Mouse (Mus musculus): ENCODE data around the gene Gm10491. TPM values are rescaled to one million over a fixed set of nuclear protein-coding genes. Genes with fewer than 3 reads are reported as not detected.

Gene Gm10491
- polyA plus RNA-seq, 1 experiment from 2014 or later = not detected

DNA sequence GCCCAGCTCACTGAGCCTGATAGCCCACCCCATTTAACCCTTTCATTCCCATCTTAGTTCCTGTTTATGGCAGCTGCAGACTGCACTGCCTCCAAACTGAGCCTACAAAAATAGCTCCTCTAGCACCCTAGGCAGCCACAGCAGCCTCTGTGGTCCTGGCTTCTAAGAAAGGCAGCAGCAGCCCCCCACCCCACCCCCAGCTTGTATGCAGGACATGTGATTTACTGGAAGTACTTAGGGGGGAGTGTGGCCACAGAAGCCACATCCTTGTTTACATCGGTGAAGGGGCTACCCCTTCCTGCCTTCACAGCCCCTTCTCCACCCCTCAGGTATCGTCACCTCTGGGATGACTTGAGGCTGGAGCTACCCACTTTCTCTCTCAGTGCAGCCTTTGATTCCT, 42.3 kb downstream of the Gm10491 start:
- 63% methylated on average over 2 of the region's 2 CpGs for WGBS
- Histone ChIP-seq H3K9ac (ENCODE audit: low read length) (no peak overlapping the region), H3K4me2 (ENCODE audit: low read depth, low read length) (no peak overlapping the region), H3K4me1 (replicated peaks; ENCODE audit: control insufficient read depth, insufficient read depth, low read length) (no peaks in the 10 kb centered on the region), H3K9me3 (ENCODE audit: control insufficient read depth, low read length) (no peaks in the 10 kb centered on the region; the same call in 1 of the 2 replicates), H3K4me3 (ENCODE audit: low read length) (no peak overlapping the region), H3K27me3 (ENCODE audit: control insufficient read depth, insufficient read depth, low read depth, low read length) (no peaks in the 10 kb centered on the region), H3K27ac (ENCODE audit: low read length) (no peak overlapping the region), H3K36me3 (ENCODE audit: control insufficient read depth, insufficient read depth, low read length) (0 out of 2 replicates have a peak, but pooled peaks cover 4% of the 10 kb centered on the region)
- ATAC-seq (ENCODE audit: low read depth) = no peak

DNA sequence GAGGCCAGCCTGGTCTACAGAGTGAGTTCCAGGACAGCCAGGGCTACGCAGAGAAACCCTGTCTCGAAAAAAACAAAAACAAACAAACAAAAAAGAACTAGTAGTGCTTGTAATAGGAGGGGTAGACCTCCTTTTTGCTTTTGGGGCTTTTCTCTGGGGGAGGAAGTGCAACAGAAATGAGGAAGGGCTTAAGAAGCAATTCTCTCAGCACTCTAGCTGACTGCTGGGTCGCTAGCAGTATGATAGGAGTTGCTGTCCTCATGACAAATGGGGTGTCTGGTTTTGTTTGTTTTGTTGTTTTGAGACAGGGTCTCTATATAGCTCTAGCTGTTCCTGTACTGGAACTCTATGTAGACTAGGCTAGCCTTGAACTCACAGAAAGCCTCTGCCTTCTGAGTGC, 43.1 kb downstream of the Gm10491 start:
- Histone ChIP-seq H3K4me3 (ENCODE audit: low read length) (no peak overlapping the region), H3K36me3 (ENCODE audit: control insufficient read depth, insufficient read depth, low read length) (0 out of 2 replicates have a peak, but pooled peaks cover 4% of the 10 kb centered on the region), H3K27me3 (ENCODE audit: control insufficient read depth, insufficient read depth, low read depth, low read length) (no peaks in the 10 kb centered on the region), H3K9me3 (ENCODE audit: control insufficient read depth, low read length) (no peaks in the 10 kb centered on the region; the same call in 1 of the 2 replicates), H3K4me2 (ENCODE audit: low read depth, low read length) (no peak overlapping the region), H3K4me1 (replicated peaks; ENCODE audit: control insufficient read depth, insufficient read depth, low read length) (no peaks in the 10 kb centered on the region), H3K9ac (ENCODE audit: low read length) (no peak overlapping the region), H3K27ac (ENCODE audit: low read length) (no peak overlapping the region)
- WGBS = 63% methylated on average over 3 of the region's 3 CpGs
- no peak for ATAC-seq (ENCODE audit: low read depth)

DNA sequence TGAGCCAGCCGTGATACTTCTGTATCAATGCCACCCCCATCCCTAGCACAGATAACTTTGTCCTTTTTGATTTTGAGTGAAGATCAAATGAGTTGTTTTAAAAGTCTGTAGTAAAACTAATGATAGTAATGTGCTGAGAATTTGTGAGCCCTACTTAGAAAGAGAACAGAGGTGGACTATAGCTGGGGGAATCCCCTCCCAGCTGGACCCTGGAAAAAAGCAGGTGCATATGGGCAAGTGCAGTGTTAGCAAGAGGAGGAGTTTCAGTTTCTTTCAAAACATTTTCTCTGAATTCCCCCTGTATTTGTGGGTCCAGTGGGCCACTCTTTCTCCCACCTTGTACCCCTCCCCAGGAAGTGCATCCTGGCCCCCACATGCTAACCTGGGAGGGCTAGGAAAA, 44.5 kb downstream of the Gm10491 start:
- no peak overlapping the region for H3K9ac ChIP-seq (ENCODE audit: low read length)
- no peak overlapping the region for H3K4me3 ChIP-seq (ENCODE audit: low read length)
- no peaks in the 10 kb centered on the region; the same call in 1 of the 2 replicates for H3K9me3 ChIP-seq (ENCODE audit: control insufficient read depth, low read length)
- no peak for ATAC-seq (ENCODE audit: low read depth)
- WGBS = 90% methylated on average over 1 of the region's 1 CpGs
- H3K4me2 ChIP-seq (ENCODE audit: low read depth, low read length) = no peak overlapping the region
- H3K4me1 ChIP-seq (replicated peaks; ENCODE audit: control insufficient read depth, insufficient read depth, low read length) = no peaks in the 10 kb centered on the region
- no peaks in the 10 kb centered on the region for H3K27me3 ChIP-seq (ENCODE audit: control insufficient read depth, insufficient read depth, low read depth, low read length)
- 0 out of 2 replicates have a peak, but pooled peaks cover 4% of the 10 kb centered on the region for H3K36me3 ChIP-seq (ENCODE audit: control insufficient read depth, insufficient read depth, low read length)
- no peak overlapping the region for H3K27ac ChIP-seq (ENCODE audit: low read length)

DNA sequence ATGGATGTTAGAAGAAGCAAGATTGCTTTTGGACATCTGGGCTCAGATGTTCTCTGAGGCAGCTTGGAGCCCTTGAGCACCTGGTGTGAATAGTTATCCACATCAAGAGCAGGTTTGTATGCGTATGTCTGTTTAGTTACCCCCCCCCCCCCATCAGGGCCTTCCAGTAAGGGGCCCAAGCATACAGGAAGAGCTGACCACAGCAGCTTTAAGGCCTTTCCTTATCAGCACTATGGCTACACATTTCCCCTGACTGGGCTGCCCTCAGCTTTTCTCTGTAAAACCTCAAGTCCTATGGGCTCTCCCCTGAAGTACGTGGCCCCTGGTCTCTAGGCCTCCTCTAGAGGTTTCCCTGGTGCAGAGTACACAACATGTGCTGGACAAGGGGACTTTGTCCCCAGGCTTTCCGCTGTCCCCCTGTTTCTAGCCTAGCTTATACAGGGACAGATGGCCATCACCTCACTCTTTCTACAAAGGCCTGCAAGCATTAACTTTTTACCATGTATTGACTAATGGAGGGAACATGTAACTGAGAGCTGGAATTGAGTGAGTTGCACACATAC, 48.4 kb downstream of the Gm10491 start:
- no peaks in the 10 kb centered on the region for H3K4me1 ChIP-seq (replicated peaks; ENCODE audit: control insufficient read depth, insufficient read depth, low read length)
- 61% methylated on average over 3 of the region's 3 CpGs for WGBS
- no peak overlapping the region for H3K4me2 ChIP-seq (ENCODE audit: low read depth, low read length)
- H3K36me3 ChIP-seq (ENCODE audit: control insufficient read depth, insufficient read depth, low read length) = no peaks in the 10 kb centered on the region
- no peaks in the 10 kb centered on the region for H3K27me3 ChIP-seq (ENCODE audit: control insufficient read depth, insufficient read depth, low read depth, low read length)
- no peak overlapping the region for H3K4me3 ChIP-seq (ENCODE audit: low read length)
- no peaks in the 10 kb centered on the region; the same call in 1 of the 2 replicates for H3K9me3 ChIP-seq (ENCODE audit: control insufficient read depth, low read length)
- no peak for ATAC-seq (ENCODE audit: low read depth)
- H3K9ac ChIP-seq (ENCODE audit: low read length) = no peak overlapping the region
- no peak overlapping the region for H3K27ac ChIP-seq (ENCODE audit: low read length)

Other genes starting within 250 kb of the Gm10491 start
- 218 and 221 TPM in 2 replicates for gene Plp2, start 236.4 kb downstream of the Gm10491 start, polyA plus RNA-seq (2015; fragmentation: Nextera tagmentation; extraction: Ambion mirVana)
- 0.38 and 0.45 TPM in 2 replicates for gene Magix, start 226.6 kb downstream of the Gm10491 start, polyA plus RNA-seq (2015; fragmentation: Nextera tagmentation; extraction: Ambion mirVana)
- 51.6 and 51.8 TPM in 2 replicates for gene Gpkow, start 210.7 kb downstream of the Gm10491 start, polyA plus RNA-seq (2015; fragmentation: Nextera tagmentation; extraction: Ambion mirVana)
- gene Wdr45, start 193.5 kb downstream of the Gm10491 start, polyA plus RNA-seq (2015; fragmentation: Nextera tagmentation; extraction: Ambion mirVana) = 102 and 122 TPM in 2 replicates
- 0.72 and 1.7 TPM in 2 replicates for gene Gm45208, start 185.6 kb downstream of the Gm10491 start, polyA plus RNA-seq (2015; fragmentation: Nextera tagmentation; extraction: Ambion mirVana)
- 54.7 and 60.6 TPM in 2 replicates for gene Praf2, start 179.4 kb downstream of the Gm10491 start, polyA plus RNA-seq (2015; fragmentation: Nextera tagmentation; extraction: Ambion mirVana)
- 25.1 and 27.0 TPM in 2 replicates for gene Ccdc120, start 156.9 kb downstream of the Gm10491 start, polyA plus RNA-seq (2015; fragmentation: Nextera tagmentation; extraction: Ambion mirVana)
- 27.1 and 28.0 TPM in 2 replicates for gene Tfe3, start 145.3 kb downstream of the Gm10491 start, polyA plus RNA-seq (2015; fragmentation: Nextera tagmentation; extraction: Ambion mirVana)
- gene Gripap1, start 118.1 kb downstream of the Gm10491 start, polyA plus RNA-seq (2015; fragmentation: Nextera tagmentation; extraction: Ambion mirVana) = 41.9 and 44.0 TPM in 2 replicates
- 1.1 TPM in 2 replicates for gene Kcnd1, start 85.5 kb downstream of the Gm10491 start, polyA plus RNA-seq (2015; fragmentation: Nextera tagmentation; extraction: Ambion mirVana)
- 33.8 and 36.7 TPM in 2 replicates for gene Otud5, start 66.5 kb downstream of the Gm10491 start, polyA plus RNA-seq (2015; fragmentation: Nextera tagmentation; extraction: Ambion mirVana)
- 11.4 and 15.0 TPM in 2 replicates for gene Pim2, start 29.6 kb downstream of the Gm10491 start, polyA plus RNA-seq (2015; fragmentation: Nextera tagmentation; extraction: Ambion mirVana)
- 40.9 and 42.7 TPM in 2 replicates for gene Slc35a2, start 23.8 kb downstream of the Gm10491 start, polyA plus RNA-seq (2015; fragmentation: Nextera tagmentation; extraction: Ambion mirVana)
- 106 and 119 TPM in 2 replicates for gene Pqbp1, start 8.6 kb downstream of the Gm10491 start, polyA plus RNA-seq (2015; fragmentation: Nextera tagmentation; extraction: Ambion mirVana)
- 156 and 157 TPM in 2 replicates for gene Timm17b, start 8.5 kb downstream of the Gm10491 start, polyA plus RNA-seq (2015; fragmentation: Nextera tagmentation; extraction: Ambion mirVana)
- gene Gm10490, start 1.7 kb upstream of the Gm10491 start, polyA plus RNA-seq (2015; fragmentation: Nextera tagmentation; extraction: Ambion mirVana) = not detected in 2 replicates
- gene Pcsk1n, start 12.0 kb upstream of the Gm10491 start, polyA plus RNA-seq (2015; fragmentation: Nextera tagmentation; extraction: Ambion mirVana) = 0.94 and 1.3 TPM in 2 replicates
- not detected in 2 replicates for gene Eras, start 20.8 kb upstream of the Gm10491 start, polyA plus RNA-seq (2015; fragmentation: Nextera tagmentation; extraction: Ambion mirVana)
- gene Hdac6, start 40.1 kb upstream of the Gm10491 start, polyA plus RNA-seq (2015; fragmentation: Nextera tagmentation; extraction: Ambion mirVana) = 25.0 and 26.5 TPM in 2 replicates
- 1.1 and 2.8 TPM in 2 replicates for gene Gata1, start 70.2 kb upstream of the Gm10491 start, polyA plus RNA-seq (2015; fragmentation: Nextera tagmentation; extraction: Ambion mirVana)
- not detected in 2 replicates for gene Glod5, start 110.7 kb upstream of the Gm10491 start, polyA plus RNA-seq (2015; fragmentation: Nextera tagmentation; extraction: Ambion mirVana)
- 56.0 and 63.6 TPM in 2 replicates for gene Suv39h1, start 166.9 kb upstream of the Gm10491 start, polyA plus RNA-seq (2015; fragmentation: Nextera tagmentation; extraction: Ambion mirVana)
- gene Was, start 182.7 kb upstream of the Gm10491 start, polyA plus RNA-seq (2015; fragmentation: Nextera tagmentation; extraction: Ambion mirVana) = 0.70 and 0.79 TPM in 2 replicates
- gene Wdr13, start 225.1 kb upstream of the Gm10491 start, polyA plus RNA-seq (2015; fragmentation: Nextera tagmentation; extraction: Ambion mirVana) = 25.4 and 26.0 TPM in 2 replicates
- gene Rbm3, start 238.0 kb upstream of the Gm10491 start, polyA plus RNA-seq (2015; fragmentation: Nextera tagmentation; extraction: Ambion mirVana) = 464 and 486 TPM in 2 replicates